ENCODE assay signal across 27 mouse cellular contexts in genomic region chr10:41157296-41157695, GRCm38 (mm10).
"Had no signal": no experiment of that assay in that cellular context is flagged by ENCODE, and none has a peak within 500 bp of the region (broad histone marks: within the 10 kb centered on the region; RNA-seq: fewer than 3 reads in every experiment).

No protein-coding gene starts in this region.

- H3K9me3 ChIP-seq: heart, embryonic 12.5 days; hindbrain, embryonic 10.5 days; hindbrain, embryonic 12.5 days; intestine, embryonic 15.5 days; kidney, embryonic 15.5 days; limb, embryonic 13.5 days; limb, embryonic 15.5 days had no signal

- H3K9ac ChIP-seq: heart, embryonic 12.5 days; hindbrain, embryonic 12.5 days; hindbrain, embryonic 14.5 days; intestine, embryonic 15.5 days; kidney, embryonic 15.5 days; limb, embryonic 13.5 days; limb, embryonic 15.5 days; liver, embryonic 14.5 days had no signal

- ATAC-seq: forebrain, embryonic 16.5 days; hindbrain, embryonic 16.5 days; inflammation-experienced regulatory T-cells, adult 6 months; intestine, embryonic 15.5 days; intestine, postnatal 0 days had no signal

- H3K4me1 ChIP-seq: heart, embryonic 12.5 days; hindbrain, embryonic 10.5 days; hindbrain, embryonic 12.5 days; intestine, embryonic 15.5 days; kidney, embryonic 15.5 days; limb, embryonic 13.5 days; limb, embryonic 15.5 days had no signal

- H3K4me2 ChIP-seq: heart, embryonic 12.5 days; hindbrain, embryonic 12.5 days; hindbrain, embryonic 14.5 days; intestine, embryonic 15.5 days; kidney, embryonic 15.5 days; limb, embryonic 13.5 days; limb, embryonic 15.5 days had no signal

- H3K27me3 ChIP-seq: heart, embryonic 12.5 days; hindbrain, embryonic 12.5 days; intestine, embryonic 15.5 days; kidney, embryonic 15.5 days; limb, embryonic 13.5 days; limb, embryonic 15.5 days had no signal

- H3K4me3 ChIP-seq: gastrocnemius, adult 2 months; heart, adult 2 months; heart, embryonic 12.5 days; hindbrain, embryonic 10.5 days; hindbrain, embryonic 12.5 days; intestine, embryonic 15.5 days; kidney, embryonic 15.5 days; limb, embryonic 13.5 days; limb, embryonic 15.5 days had no signal

- H3K27ac ChIP-seq: gastrocnemius, adult 2 months; heart, adult 2 months; hindbrain, embryonic 10.5 days; hindbrain, embryonic 12.5 days; hindbrain, embryonic 14.5 days; intestine, embryonic 15.5 days; kidney, embryonic 15.5 days; kidney, postnatal 0 days; limb, embryonic 13.5 days; limb, embryonic 15.5 days; liver, embryonic 14.5 days had no signal

- H3K36me3 ChIP-seq: heart, embryonic 12.5 days; hindbrain, embryonic 10.5 days; hindbrain, embryonic 12.5 days; intestine, embryonic 15.5 days; kidney, embryonic 15.5 days; limb, embryonic 13.5 days; limb, embryonic 15.5 days had no signal

- DNase-seq: gastrocnemius, adult 2 months; gastrocnemius, postnatal 10 days; gastrocnemius, postnatal 25 days; heart, adult 2 months; heart, postnatal 10 days; heart, postnatal 4 days; kidney, adult 2 months; kidney, adult 9 months; kidney, postnatal 14 days; kidney, postnatal 36 days; layer of hippocampus, adult 9-11 months; layer of hippocampus, postnatal 36 days; left cerebral cortex, postnatal 4 days had no signal
